Mouse (Mus musculus) small intestine, adult 10 weeks (tissue): ENCODE data around the gene Dact2. TPM values are rescaled to one million over a fixed set of nuclear protein-coding genes. Genes with fewer than 3 reads are reported as not detected.

ENCODE experiments used
- polyA plus RNA-seq: library from polyadenylated mRNA; stranded (reverse); fragments of 350-450 nt; fragmentation: Illumina TruSeq; extraction: RNeasy Lipid Tissue Mini Kit (QIAGEN cat#74804); gene quantifications from one replicate; pipeline ENCODE4 v1.2.3, GENCODE M21; 2014; ENCODE audit warnings: low replicate concordance

Dact2 gene
- 0.37 TPM for polyA plus RNA-seq

DNA sequence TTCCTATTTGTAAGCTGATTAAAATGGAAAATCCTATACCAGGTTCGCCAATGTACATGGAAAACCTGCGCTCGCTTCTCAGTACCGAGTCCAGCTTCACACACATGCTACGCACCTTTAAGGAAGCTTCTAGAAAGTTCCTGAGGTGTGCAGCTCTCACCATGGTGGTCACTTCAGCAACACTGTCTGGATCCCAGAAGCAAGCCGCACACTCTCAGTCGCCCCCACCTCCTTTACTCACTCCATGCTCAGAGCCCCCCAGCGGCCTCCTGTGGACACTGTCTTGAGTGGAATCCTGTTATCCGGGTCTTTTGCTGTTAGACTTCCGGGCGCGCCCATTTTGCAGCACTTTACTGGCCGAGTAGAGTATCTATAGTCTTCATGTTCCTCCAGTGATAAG, at the start of gene Dact2:
Dact2 (minus strand) TSS at position 244 of the 400 bp plus-strand sequence.

Other genes starting within 250 kb of the Dact2 start
- gene Gm7356, start 200.6 kb downstream of the Dact2 start, polyA plus RNA-seq: not detected
- not detected for gene Gm7358, start 144.8 kb downstream of the Dact2 start, polyA plus RNA-seq
- 17.8 TPM for gene Smoc2, start 75.2 kb upstream of the Dact2 start, polyA plus RNA-seq